Mouse (Mus musculus): ENCODE results near the gene Fam210b.

Gene Fam210b

DNA sequence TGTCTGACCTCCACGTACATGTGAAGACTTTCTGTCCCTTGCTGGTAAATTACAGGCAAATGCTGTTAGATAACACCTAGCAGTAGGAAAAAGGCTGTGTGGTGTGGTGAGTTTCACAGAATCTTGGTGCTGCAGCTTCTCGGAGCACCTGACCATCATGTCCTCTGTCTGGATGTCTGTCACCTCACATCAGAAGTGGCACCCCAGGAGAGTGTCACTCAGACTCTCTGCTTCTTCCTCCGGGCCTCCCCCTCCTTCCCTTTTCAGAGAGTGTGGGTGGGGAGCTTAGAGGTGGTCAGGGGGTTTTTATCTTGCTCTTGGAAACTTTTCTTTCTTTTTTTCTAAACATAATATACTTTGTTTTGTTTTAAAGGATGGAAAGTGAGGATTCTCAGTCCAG lies 59.6 kb downstream of the Fam210b start:
- DNase-seq, result no peak
